Mouse (Mus musculus) liver, adult 2 months (tissue): Measurements from ENCODE around the gene Ezh1.

ENCODE experiments used
- CTCF ChIP-seq: fragments of 200-500 bp; IDR thresholded peaks from 2 replicates; pipeline ENCODE4 v1.5.1; 2011; ENCODE audit warnings: low read depth, low read length, control low read depth
- POLR2A ChIP-seq: fragments of 200-500 bp; IDR thresholded peaks from 2 replicates; pipeline ENCODE4 v1.6.1; 2011; ENCODE audit warnings: low read length, control low read depth; ENCODE audit not compliant: insufficient read depth; ENCODE audit errors: extremely low read depth

- no peak for TF ChIP-seq POLR2A
- no peak for TF ChIP-seq CTCF
Observed at GRCm38 (mm10) chr11:101194137-101194536, 32.1 kb downstream of the Ezh1 start.
